Mouse (Mus musculus): ENCODE measurements around the gene Ccdc8.
A peak's percentile ranks its signal among the peaks of the same experiment; 100 is the strongest.

The Ccdc8 gene

DNA sequence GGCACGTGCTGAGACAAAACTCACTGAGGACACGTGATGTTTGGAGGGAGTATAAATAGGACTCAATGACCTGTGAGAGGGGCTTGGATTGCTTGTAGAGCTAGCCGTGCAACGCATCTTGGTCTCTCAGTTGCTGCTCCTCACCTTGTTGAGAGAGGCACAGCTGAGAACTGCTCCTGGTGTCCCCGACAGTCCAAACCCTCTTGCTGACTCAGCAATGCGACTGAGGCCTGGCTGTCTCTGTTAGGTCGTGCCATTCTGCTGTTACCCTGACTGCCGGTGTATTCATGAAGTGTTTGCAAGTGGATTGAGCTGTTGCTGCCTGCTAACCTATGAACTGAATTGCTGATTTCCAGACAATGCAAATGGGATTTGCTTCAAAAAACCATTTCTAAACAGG is 16.2 kb upstream of the Ccdc8 start:
- no peak for DNase-seq (ENCODE audit: low spot score)

DNA sequence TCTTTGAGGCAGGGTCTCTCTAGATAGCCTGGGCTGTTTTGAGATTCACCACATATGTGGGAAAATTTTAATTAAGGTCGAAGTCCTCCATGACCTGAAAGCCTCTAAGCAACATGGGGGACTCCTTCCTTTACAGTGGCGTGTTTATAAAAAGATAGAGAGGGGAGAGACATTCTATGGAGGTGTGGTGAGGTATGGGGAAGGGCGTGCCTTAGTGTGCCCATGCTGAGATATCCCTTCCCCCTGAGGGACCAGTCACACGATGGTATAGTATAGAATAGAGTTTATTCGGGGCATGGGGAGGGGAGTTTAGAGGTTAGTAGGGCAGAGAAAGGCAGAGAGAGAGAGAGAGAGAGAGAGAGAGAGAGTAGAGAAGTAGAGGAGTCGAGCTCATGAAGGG is 14.3 kb upstream of the Ccdc8 start:
- DNase-seq (ENCODE audit: low spot score), result no peak

DNA sequence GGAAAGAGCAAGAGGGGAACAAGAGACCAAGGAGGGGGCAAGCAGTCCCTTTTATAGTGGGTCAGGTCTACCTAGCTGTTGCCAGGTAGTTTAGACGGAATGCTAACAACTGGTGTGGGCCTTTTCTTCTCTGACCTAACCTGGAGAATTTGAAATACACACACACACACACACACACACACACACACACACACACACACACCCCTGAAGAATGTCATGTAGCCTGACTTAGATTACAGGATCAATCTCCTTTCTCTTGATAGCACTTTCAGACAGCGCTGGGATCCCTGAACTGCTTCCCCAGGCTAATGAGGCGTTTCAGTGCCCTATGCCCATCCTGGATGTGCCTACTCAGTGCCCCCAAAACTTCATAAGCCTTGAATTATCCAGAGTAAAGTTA is 13.9 kb upstream of the Ccdc8 start:
- DNase-seq (ENCODE audit: low spot score), result no peak

DNA sequence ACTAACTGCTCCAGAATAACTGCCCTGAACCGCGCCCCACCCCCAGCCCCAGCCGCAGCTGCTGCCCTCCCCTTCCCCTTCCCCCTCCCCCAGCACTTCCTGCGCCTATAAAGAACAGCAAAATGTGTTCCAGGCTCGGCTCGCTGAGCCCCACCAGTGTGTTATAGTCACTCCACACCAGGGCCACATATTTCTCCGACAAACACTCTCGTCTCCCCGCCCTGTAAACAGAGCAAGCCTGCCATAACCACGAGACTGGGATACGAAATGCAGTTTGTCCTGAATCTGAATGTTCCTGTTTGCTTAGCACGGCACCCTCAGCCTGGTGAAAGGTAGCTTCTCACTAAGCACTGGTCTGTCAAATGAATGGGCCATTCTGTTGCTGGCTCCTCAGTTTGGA is 12.2 kb upstream of the Ccdc8 start:
- DNase-seq (ENCODE audit: low spot score), result no peak

DNA sequence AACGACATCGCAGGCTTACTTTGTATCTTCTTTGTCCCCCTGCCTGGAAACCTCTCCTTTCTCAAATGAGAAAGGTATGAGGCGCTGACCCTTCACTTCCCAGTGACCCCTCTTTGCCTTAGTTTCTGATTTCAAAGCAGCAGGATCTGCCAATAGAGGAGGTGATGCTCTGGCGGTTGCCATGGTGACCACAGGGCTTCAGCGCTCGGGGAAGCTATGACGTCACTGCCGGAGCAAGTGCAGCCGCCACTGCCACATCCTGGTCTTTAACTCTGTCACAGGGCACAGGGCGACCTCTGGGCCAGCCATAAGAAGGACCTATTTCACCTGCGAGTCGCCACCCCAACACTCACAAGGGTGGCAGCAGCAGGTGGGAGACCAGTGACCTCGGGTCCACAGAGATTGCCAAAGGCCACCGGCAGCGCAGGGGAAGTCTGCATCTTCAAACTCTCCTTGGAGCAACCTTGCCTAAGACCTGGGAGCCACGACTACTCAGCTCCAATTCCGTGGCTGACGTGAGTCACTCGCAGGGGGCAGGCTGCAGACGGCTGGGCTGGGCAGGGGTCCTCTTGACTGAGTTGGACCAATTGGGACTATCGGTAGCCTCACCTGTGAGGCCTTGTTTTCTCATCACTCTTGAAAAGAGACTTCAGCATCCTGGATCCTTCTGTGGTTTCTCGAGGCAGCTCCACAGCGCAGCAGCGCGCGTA is 9.5 kb upstream of the Ccdc8 start, which contains the start of gene Gm42372:
Gm42372 (plus strand) TSS at position 228 of the 710 bp plus-strand sequence.
- peak; percentile 78 for DNase-seq (ENCODE audit: low spot score)

DNA sequence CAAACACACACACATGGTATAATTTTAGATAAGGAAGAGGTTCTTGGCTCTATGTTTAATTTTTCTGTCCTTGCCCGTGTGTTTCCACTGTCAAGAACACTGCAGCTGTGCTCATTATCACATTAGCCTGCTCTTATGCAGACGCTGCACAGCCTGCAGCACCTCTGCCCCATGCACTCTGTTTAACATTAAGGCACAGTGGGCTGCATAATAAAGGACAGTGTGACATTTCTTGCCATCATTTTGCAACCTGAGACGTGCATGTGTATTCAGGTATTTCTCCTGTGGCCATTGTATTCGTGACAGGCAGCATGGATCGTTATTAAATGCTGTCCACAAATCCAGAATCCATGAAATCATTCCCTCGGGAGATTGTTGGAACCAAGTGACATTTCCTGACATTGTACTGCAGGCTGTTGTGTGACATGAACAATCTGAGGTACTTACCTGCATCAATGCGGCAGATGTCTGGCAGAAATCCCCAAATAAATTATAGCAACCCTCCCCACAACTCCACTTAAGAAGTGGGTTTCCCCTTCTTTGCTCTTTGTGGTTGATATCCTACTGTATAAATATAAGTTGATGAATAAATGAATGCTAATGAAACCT is 4.9 kb upstream of the Ccdc8 start:
- no peak for DNase-seq (ENCODE audit: low spot score)

DNA sequence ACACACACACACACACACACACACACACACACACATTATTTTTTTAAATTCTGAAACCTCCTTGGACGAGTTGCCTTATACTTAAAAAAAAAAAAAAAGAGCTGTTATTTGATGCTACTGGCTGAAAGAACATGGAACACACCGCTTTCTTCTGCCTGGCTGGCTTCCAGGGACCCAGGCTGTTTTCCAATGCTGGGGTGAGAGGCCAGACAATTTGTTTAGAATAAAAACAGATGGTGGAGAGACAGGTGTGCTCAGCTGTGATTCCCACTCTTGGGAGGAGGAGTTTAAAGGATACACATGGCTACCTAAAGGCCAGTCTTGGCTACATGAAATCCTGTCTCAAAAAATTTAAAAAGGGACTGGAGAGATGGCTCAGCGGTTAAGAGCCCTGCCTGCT is 4.1 kb upstream of the Ccdc8 start:
- DNase-seq (ENCODE audit: low spot score), result no peak

DNA sequence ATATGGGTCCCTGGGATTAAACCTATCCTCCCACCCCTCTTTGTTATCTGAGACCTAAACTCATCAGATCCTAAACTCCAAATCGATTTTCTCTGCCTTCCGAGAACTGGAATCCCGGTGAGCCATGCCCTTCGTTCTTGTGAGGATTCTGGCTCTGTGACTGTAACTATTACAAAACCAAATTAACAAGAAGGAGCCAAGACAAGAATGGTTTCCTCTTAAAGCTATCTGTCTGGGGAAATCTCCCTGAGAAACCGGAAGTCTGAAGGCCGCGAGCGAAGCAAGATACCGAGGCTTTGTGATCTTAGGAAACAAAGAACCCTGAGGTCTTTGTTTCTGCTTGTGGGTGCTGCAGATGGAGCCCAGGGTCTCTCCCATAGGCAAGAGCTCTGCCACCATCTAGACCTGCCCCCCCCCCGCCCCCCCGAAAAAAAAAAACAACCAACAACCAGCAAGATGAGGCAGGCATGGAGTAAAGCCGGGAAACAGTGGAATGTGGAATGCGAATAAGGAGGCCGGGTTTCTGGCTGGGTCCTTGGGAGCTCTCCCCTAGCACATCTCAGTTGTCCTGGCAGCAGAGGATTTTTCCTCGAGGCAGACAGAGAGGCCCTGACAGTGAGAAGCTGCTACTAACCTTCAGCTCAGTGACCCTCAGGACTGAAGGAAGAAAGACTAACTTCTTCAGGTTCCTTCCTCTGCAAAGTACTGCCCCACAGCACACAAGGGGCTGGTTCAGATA is 2.3 kb upstream of the Ccdc8 start:
- no peak for DNase-seq (ENCODE audit: low spot score)

DNA sequence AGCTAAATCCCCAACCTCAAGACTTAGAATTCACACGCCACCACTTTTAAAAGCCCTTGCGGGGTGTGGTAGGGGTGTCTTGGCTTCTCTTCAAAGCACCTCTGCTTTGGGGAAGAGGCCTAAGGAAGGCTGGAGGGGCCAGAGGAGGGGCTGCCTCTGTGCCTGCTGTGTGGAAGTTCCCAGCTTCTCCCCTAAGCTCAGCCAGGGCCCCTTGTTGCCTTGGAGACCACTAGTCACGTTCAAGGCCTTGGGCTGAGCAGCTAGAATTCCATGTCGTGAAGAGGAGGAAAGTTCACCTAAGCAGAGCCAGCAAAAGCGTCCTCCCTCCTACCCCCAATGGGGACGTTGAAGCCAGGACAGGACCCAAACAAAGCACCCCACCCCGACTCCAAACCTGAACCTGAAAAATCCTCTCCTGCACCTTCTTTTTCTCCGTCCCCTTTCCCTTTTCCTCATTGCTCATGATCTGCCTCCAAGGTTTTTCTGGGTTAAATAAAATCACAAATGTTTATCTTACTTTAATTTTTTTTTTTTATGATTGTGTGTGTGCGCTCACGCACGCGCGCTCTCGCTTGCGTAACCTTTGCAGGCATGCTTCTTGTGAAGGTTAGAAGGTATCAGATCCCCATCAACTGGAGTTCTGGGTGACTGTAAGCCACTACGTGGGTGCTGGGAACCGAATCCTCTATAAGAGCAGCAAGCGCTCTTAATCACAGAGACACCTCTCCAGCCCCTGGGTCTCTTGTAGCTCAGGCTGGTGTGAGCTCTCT is 642 bp upstream of the Ccdc8 start:
- no peak for DNase-seq (ENCODE audit: low spot score)

DNA sequence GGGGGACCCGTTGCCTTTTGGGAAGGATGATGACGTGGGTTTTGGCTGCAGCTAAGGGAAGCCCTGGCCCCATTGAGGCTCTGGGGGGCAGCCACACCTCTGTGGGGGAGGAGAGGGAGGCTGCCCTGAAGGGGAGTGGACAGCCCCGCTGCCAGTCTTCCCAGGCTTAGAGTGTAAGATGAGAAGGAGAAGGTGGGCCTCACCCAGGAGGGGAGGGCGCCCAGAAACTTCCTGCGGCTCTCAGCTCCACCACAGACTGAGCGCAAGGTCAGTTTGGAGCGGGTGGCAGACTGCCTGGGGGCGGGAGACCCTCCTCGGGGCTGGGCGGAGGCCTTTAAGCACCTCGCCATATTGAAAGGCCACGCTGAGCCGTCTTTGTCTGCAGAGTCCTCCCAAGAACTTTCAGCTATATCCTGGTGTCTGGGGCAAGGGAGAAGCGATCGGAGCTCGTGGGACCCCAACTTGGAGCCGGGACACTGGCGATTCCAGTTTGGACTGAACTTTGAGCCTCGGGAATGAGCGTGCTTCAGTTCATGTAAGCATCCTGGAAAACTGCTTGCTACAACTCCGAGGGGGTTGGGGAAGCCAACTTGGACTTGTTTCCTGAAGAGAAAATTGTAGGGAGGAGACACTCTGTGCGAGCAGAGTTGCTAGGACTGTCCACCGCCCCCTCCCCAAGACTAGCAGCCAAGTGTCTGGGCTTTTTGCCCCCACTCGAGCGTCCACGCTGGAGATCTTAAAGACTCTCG is 1.3 kb downstream of the Ccdc8 start:
- DNase-seq (ENCODE audit: low spot score), result no peak

DNA sequence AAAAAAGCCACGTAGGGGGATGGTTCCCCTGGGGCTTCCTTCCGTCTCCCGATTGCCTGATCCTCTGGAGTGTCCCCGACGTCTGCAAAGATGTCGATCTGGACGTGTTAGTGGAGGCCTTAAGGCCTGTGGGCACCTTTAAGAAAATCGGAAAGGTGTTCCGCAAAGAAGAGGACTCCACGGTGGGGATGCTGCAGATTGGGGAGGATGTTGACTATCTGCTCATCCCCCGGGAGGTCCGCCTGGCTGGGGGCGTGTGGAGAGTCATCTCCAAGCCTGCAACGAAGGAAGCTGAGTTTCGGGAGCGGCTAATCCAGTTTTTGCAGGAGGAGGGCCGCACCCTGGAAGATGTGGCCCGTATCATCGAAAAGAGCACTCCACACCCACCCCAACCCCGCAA is 1.9 kb downstream of the Ccdc8 start:
- DNase-seq (ENCODE audit: low spot score), result no peak

DNA sequence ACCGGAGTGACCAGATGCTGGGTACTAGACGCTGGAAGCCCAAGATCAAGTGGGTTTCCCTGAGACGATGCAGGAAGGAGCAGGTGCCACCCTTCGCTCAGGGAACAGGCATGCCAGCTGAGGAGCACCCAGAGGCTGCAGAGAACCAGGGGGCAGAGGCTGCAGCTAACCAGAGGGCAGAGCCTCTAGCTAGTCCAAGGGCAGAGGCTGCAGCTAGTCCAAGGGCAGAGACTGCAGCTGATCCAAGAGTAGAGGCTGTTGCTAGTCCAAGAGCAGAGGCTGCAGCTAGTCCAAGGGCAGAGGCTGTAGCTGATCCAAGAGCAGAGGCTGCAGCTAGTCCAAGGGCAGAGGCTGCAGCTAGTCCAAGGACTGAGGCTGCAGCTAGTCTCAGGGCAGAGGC is 2.8 kb downstream of the Ccdc8 start:
- DNase-seq (ENCODE audit: low spot score), result no peak

DNA sequence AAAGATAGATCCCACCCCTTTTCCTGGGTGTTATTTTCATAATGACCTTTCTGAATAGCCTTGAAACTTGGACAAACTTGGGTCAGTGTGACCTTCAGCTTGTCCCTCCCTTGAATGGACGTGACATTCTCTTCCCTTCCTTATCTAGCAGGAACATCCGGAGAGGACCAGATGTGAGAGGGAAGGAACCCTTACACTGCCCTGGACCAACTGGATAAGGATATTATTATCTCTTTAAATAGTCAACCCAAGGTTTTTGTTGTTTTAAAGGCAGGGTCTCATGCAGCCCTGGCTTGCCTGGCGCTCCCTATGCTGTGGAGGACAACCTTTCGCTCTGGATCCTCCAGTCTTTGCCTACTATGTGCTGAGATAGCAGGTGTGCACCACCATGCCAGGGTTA is 6.7 kb downstream of the Ccdc8 start:
- no peak for DNase-seq (ENCODE audit: low spot score)

DNA sequence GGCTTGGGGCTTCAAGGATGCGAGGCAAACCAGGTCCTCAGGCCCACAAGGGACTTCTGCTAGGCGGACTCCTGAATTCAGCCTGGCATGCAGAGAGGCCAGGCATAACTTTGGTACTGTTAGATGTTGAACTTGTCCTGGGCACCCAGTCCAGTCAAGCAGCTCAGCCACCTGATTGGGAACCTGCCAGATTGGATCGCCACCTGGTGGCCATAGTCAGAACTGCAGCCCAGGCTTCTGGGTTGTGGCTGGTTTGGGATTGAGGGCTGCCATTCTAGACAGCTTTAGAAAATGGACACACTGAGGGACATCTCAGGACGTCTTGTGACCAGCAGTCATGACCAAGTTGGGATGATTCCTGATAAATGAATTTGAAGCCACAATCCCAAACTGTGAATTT is 7.1 kb downstream of the Ccdc8 start:
- DNase-seq (ENCODE audit: low spot score), result peak; percentile 93

DNA sequence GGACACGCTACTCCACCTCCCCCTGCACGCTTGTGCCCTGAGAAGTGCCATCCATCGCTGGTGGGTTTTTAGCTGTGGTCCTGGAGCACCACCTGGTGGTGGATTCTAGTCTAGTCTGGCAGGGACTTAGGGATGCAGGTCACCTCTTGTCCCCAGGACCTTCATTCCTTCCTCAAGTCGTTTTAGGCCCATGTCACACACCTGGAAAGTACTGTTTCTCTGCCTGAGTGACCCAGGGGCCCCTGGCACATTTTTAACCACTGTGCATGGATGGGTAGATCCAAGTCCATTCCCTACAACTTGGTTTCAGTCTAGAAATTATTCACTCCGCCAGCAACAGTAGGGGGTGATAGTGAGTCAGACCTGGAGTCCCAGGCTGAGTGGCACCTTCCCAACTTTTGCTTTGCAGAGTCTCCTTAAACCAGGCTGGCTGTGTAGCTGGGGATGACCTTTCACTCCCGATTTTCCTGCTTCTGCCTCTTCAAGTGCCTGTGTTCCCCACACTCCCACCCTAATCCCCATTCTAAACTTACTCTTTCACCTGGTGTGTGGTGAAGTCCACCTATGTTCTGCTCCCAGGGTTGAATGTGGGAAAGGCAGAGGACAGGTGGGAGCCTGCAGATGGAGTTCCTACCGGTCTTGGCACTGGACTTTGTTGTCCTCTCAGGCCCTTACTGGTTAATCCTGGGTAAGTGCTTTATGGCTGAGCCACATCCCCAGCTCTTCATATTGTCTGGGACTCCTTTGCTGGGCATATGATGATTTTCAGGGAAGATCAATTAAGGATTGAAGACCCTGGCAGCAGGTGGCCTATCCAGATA is 10.1 kb downstream of the Ccdc8 start:
- peak; percentile 86 for DNase-seq (ENCODE audit: low spot score)

DNA sequence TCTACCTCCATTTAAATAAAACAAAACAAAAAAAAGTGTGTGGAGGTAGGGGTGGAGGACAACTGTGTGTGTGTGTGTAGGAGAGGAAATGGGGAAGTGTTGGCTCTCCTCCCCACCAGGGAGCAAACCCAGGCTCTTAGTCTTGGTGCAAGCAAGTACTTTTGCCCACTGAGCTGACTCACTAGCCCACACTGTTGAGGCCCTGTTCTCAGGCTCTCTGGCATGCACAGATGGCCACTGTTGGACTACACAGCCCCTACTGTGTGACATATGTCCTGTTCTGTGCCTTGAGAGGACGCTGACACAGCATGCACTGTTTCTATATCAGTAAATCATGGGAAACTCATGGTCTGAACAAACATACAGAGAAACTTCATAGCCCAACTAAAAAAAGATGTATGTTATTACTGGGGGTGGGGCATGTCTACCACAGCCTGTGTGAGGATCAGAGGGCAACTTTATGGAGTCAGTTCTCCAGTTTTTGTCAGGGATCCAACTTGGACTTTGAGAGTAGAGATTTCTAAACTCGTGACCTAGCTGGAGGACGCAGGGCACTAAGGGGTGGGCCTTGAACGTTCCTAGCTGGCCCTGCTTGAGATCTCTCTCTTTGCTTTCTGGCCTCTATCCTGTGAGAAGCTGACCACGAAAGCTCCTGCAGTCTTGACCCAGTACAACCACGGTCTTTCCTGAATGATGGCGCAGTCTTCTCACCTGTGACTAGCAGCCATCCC is 10.9 kb downstream of the Ccdc8 start:
- DNase-seq (ENCODE audit: low spot score), result no peak

DNA sequence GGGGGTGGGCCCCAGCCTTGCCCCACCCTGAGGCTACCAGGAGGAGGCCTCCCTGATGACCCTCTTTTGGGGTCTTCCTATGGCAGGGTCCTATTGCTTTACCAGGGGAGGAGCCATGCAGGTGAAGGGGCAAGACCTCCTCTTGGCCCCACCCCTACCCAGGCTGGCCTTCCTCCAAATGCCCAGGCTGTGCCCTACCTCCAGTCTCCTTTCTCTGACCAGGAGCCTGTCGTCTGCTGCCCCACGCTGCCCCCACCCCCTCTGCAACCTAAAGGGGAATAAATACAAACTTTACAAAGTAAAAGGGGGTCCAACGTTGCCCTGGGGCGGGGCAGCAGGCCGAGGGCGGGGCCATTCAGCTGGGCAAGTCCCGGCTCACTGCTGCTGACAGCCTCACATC is 12.2 kb downstream of the Ccdc8 start:
- no peak for DNase-seq (ENCODE audit: low spot score)

DNA sequence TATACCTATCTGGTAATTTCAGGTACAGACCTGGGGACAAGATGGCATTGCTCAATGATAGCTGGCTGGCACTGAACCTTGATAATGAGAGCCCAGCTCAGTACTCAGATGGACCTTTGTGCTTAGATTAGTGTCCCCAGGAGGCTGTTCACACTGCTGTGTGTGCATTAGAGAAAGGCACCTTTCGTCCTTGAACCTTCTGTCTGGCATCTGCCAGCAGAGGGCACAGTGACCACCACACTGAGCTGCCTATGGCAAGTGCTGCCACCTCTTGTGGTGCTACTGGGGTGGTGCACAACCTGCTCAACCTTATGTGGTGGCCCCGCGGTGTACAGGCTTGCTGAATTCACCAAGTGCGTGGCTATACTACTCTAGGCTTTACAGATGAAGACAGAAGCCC is 14.8 kb downstream of the Ccdc8 start:
- no peak for DNase-seq (ENCODE audit: low spot score)

DNA sequence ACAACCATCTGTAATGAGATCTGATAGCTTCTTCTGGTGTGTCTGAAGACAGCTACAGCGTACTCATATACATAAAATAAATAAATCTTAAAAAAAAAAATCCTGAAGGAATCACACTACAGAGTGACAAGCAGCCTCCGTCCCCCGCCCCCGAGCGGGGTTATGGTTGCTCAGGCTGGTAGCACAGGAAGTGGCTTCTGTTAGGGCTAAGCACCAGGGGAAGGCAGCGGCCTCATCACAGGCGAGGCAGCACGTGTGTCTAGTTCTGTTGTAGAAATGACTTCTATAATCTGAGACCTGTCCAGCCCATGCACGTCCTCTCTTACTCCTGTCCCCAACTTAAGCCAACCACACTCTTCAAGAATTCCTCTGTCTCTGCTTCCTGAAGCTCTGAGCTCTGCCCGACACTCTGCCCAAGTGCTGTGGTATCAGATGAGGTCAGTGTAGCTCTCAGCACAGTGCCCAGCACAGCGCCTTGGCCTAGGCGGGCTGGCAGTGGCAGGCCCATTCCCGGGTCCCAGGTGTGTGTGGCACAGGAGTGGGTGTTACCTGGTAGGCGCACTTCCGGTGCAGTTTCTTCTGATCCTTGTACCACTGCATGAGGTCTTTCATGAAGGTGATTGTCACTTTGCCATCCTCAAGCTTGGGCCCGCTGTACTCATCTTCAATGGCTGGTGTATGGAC is 17.0 kb downstream of the Ccdc8 start:
- DNase-seq (ENCODE audit: low spot score), result no peak

DNA sequence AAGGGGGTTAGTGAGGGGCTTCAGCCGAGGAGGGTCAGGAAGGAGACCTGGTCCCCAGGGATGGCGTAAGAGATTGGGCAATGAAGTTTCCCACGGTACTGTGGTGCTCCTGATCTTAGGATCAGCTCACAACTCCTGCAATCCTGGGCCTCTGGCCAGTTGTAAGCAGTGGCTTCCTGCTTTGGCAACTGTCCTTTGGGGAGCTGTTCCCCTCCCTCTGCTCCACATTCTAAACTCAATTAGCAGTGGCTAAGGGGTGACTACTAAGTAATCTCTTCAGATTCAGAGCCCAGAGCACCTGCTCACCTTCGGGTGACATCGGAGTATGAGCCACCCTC is 17.5 kb downstream of the Ccdc8 start:
- DNase-seq (ENCODE audit: low spot score), result no peak
